Mouse (Mus musculus): ENCODE data around the gene Ppm1d.

GRCm38 (mm10) chr11:85310713-85311574, at the start of gene Ppm1d:
- TF ChIP-seq POLR2A (IDR thresholded peaks at IDR 0.05; ENCODE audit: borderline replicate concordance, low read depth, low read length) (no peak; the same call in 1 of the 2 replicates), CTCF (IDR thresholded peaks at IDR 0.05; ENCODE audit: low read depth, low read length) (no peak)
